8 mouse cellular contexts compared by ENCODE assay signal in the genomic region with DNA sequence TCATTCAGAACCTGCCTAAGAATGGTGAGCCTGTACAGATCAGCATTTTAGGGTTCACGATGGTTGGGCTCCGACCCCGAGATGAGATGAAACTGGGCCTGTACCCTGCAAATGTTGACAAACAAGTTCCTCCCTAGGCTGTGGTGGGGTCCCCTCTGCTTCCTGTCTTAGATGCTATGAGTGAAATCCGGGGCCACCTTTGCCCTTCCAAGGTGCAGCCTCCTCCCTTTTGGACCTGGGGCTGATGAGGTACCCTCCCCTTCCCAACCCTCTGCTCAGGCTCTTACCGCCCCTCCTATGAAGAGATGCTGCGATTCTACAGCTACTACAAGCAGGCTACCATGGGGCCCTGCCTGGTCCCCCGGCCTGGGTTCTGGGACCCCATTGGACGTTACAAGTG. TPM values are rescaled to one million over a fixed set of nuclear protein-coding genes. Genes with fewer than 3 reads are reported as not detected.
DNase-seq lines count a peak whose midpoint lies in the region; ATAC-seq and TF ChIP-seq lines count a peak whose summit lies in the region.

No protein-coding gene starts in this region.

- WGBS in forebrain, embryonic 16.5 days, result 62% methylated on average over 8 of the region's 8 CpGs
- WGBS in limb, embryonic 14.5 days, result 52% methylated on average over 8 of the region's 8 CpGs
- 53% methylated on average over 8 of the region's 8 CpGs for WGBS in stomach, postnatal 0 days

- peak overlapping the region; percentile 54 for H3K4me2 ChIP-seq in CH12.LX (ENCODE audit: insufficient read depth, low read depth, poor library complexity, severe bottlenecking)
- H3K4me2 ChIP-seq in forebrain, embryonic 16.5 days (ENCODE audit: low read length), result peak overlapping the region; percentile 81
- peak overlapping the region; percentile 95 for H3K4me2 ChIP-seq in limb, embryonic 14.5 days (replicated peaks; ENCODE audit: low read depth, low read length, severe bottlenecking)
- H3K4me2 ChIP-seq in stomach, postnatal 0 days (replicated peaks; ENCODE audit: low read depth), result peak overlapping the region; percentile 86

- TF ChIP-seq CTCF in CH12.LX (conservative IDR thresholded peaks at IDR 0.05 in 1 of 2, IDR thresholded peaks at IDR 0.05 in 1 of 2; ENCODE audit: low read depth in 2 of 2, low read length in 2 of 2), result no peak
- no peak for TF ChIP-seq CTCF in stomach, postnatal 0 days (IDR thresholded peaks at IDR 0.05; ENCODE audit: low read depth)

- H3K36me3 ChIP-seq in CH12.LX (replicated peaks in 1 of 2; ENCODE audit: control insufficient read depth in 1 of 2, insufficient read depth in 1 of 2, low read length in 1 of 2), result peaks cover 26 to 49% of the 10 kb centered on the region in 2 experiments
- no peaks in the 10 kb centered on the region for H3K36me3 ChIP-seq in forebrain, embryonic 16.5 days (ENCODE audit: control insufficient read depth, insufficient read depth)
- H3K36me3 ChIP-seq in limb, embryonic 14.5 days (ENCODE audit: control insufficient read depth, insufficient read depth, low read length), result no peaks in the 10 kb centered on the region
- peaks cover 4% of the 10 kb centered on the region for H3K36me3 ChIP-seq in stomach, postnatal 0 days (ENCODE audit: control insufficient read depth, insufficient read depth, low read length)

- peaks cover 28% of the 10 kb centered on the region for H3K79me2 ChIP-seq in CH12.LX (replicated peaks; ENCODE audit: control insufficient read depth, extremely low read depth, insufficient read depth, poor library complexity, severe bottlenecking)

- peak; percentile 60 for DNase-seq in cerebellum, adult 9-11 months
- DNase-seq in cerebellum, postnatal 36 days, result no peak
- no peak for DNase-seq in CH12.LX (ENCODE audit: extremely low read depth)
- DNase-seq in limb, embryonic 14.5 days (ENCODE audit: low spot score), result no peak
- DNase-seq in stomach, postnatal 0 days (ENCODE audit: low spot score), result no peak
- DNase-seq in layer of hippocampus, adult 18-20 months (ENCODE audit: low spot score in 2 of 2), result no peak
- DNase-seq in frontal cortex, postnatal 10 days (ENCODE audit: low spot score in 2 of 2), result no peak

- H3K9ac ChIP-seq in CH12.LX (ENCODE audit: insufficient read depth, low read depth), result peak overlapping the region; percentile 73
- no peak overlapping the region for H3K9ac ChIP-seq in forebrain, embryonic 16.5 days (replicated peaks; ENCODE audit: low read depth, low read length)
- no peak overlapping the region for H3K9ac ChIP-seq in limb, embryonic 14.5 days (ENCODE audit: low read depth, low read length, severe bottlenecking)
- peak overlapping the region; percentile 61 for H3K9ac ChIP-seq in stomach, postnatal 0 days (ENCODE audit: low read length)

- ATAC-seq in forebrain, embryonic 16.5 days, result no peak
- ATAC-seq in limb, embryonic 14.5 days (ENCODE audit: low FRiP score, low read depth), result no peak
- ATAC-seq in stomach, postnatal 0 days (ENCODE audit: low FRiP score, low TSS enrichment), result no peak

- peak overlapping the region; percentile 61 to 81 (median 62) for H3K4me3 ChIP-seq in CH12.LX (replicated peaks in 1 of 3; ENCODE audit: low read depth in 2 of 3, low read length in 2 of 3, poor library complexity in 1 of 3)
- H3K4me3 ChIP-seq in forebrain, embryonic 16.5 days (replicated peaks; ENCODE audit: low read length), result peak overlapping the region; percentile 44
- H3K4me3 ChIP-seq in limb, embryonic 14.5 days (replicated peaks; ENCODE audit: low read length), result peak overlapping the region; percentile 58
- H3K4me3 ChIP-seq in stomach, postnatal 0 days (ENCODE audit: low read depth, low read length), result peak overlapping the region; percentile 57

- H3K4me1 ChIP-seq in CH12.LX (ENCODE audit: control insufficient read depth in 1 of 2, insufficient read depth in 2 of 2), result peaks cover 30 to 68% of the 10 kb centered on the region in 2 experiments
- peaks cover 25% of the 10 kb centered on the region for H3K4me1 ChIP-seq in forebrain, embryonic 16.5 days (replicated peaks; ENCODE audit: control insufficient read depth, insufficient read depth, low read length)
- peaks cover 10% of the 10 kb centered on the region for H3K4me1 ChIP-seq in limb, embryonic 14.5 days (ENCODE audit: control insufficient read depth, insufficient read depth, low read length)
- H3K4me1 ChIP-seq in stomach, postnatal 0 days (replicated peaks; ENCODE audit: control insufficient read depth, insufficient read depth), result peaks cover 3% of the 10 kb centered on the region

- TF ChIP-seq EP300 in CH12.LX (IDR thresholded peaks at IDR 0.05; ENCODE audit: low read length), result no peak
- TF ChIP-seq EP300 in stomach, postnatal 0 days (optimal IDR thresholded peaks at IDR 0.05), result no peak

- H3K9me3 ChIP-seq in CH12.LX (replicated peaks; ENCODE audit: low read length), result no peaks in the 10 kb centered on the region
- H3K9me3 ChIP-seq in forebrain, embryonic 16.5 days (ENCODE audit: control insufficient read depth, low read length), result no peaks in the 10 kb centered on the region
- H3K9me3 ChIP-seq in limb, embryonic 14.5 days (ENCODE audit: control insufficient read depth, low read length), result no peaks in the 10 kb centered on the region
- H3K9me3 ChIP-seq in stomach, postnatal 0 days (ENCODE audit: control insufficient read depth, low read length), result no peaks in the 10 kb centered on the region

- H3K27me3 ChIP-seq in CH12.LX (replicated peaks), result peaks cover 6% of the 10 kb centered on the region
- H3K27me3 ChIP-seq in forebrain, embryonic 16.5 days (replicated peaks; ENCODE audit: control insufficient read depth, insufficient read depth, low read length), result peaks cover 12% of the 10 kb centered on the region; the same call in 1 of the 2 replicates
- H3K27me3 ChIP-seq in limb, embryonic 14.5 days (ENCODE audit: control insufficient read depth, insufficient read depth, low read length), result peaks cover 9% of the 10 kb centered on the region; the same call in 1 of the 2 replicates
- H3K27me3 ChIP-seq in stomach, postnatal 0 days (ENCODE audit: control insufficient read depth, insufficient read depth, low read length), result no peaks in the 10 kb centered on the region

- no peak overlapping the region for H3K27ac ChIP-seq in CH12.LX (ENCODE audit: insufficient read depth, low read depth)
- H3K27ac ChIP-seq in forebrain, embryonic 16.5 days (ENCODE audit: low read length), result no peak overlapping the region
- no peak overlapping the region for H3K27ac ChIP-seq in limb, embryonic 14.5 days (replicated peaks; ENCODE audit: low read depth, low read length)
- peak overlapping the region; percentile 63 for H3K27ac ChIP-seq in stomach, postnatal 0 days (replicated peaks)

- no peak for TF ChIP-seq RAD21 in CH12.LX (IDR thresholded peaks at IDR 0.05; ENCODE audit: low read depth, low read length)

- dilution Hi-C loops in CH12.LX (cut with MboI; ENCODE audit: extremely low pct_ligation_motif_present, extremely low pct_unique_long_range_greater_than_20kb, low sequenced_read_pairs), result no loop called here

- in situ Hi-C loops in CH12.LX (cut with MboI; ENCODE audit: low pct_ligation_motif_present, low pct_unique_long_range_greater_than_20kb, low sequenced_read_pairs), result loop anchor here (5.0 kb wide), 2 partner anchors 54 to 224 kb away; no protein-coding TSS in a partner anchor

- no peak; the same call in 1 of the 2 replicates for TF ChIP-seq POLR2A in CH12.LX (IDR thresholded peaks at IDR 0.05; ENCODE audit: low read depth, low read length)
- no peak for TF ChIP-seq POLR2A in limb, embryonic 14.5 days (IDR thresholded peaks at IDR 0.05; ENCODE audit: borderline replicate concordance, extremely low read depth, insufficient read depth, insufficient read length)

TF ChIP-seq in CH12.LX, 34 proteins besides CTCF, POLR2A, EP300 and RAD21 (continues in another document):
- TF ChIP-seq NRF1 (IDR thresholded peaks at IDR 0.05; ENCODE audit: low read depth, low read length), result no peak

RNA-seq across cellular contexts. Expression of a gene that starts 2.1 kb away (rescaled TPM):
- 60.9 and 62.6 TPM in 2 replicates for total RNA-seq in CH12.LX (2012; rRNA removed)
- total RNA-seq in CH12.LX (2014; rRNA removed), result 50.2 and 51.4 TPM in 2 replicates
- 68.4 and 75.1 TPM in 2 replicates for polyA plus RNA-seq in CH12.LX (2012; ENCODE audit: insufficient read length, low read depth)
- polyA plus RNA-seq in forebrain, embryonic 16.5 days (2015; fragmentation: Nextera tagmentation; extraction: Ambion mirVana), result 17.0 and 17.8 TPM in 2 replicates
- polyA plus RNA-seq in limb, embryonic 14.5 days (2012; rRNA removed), result 11.2 and 14.2 TPM in 2 replicates
- polyA plus RNA-seq in limb, embryonic 14.5 days (2014; fragmentation: Nextera tagmentation; extraction: Ambion mirVana), result 20.2 and 25.2 TPM in 2 replicates
- 28.6 and 36.7 TPM in 2 replicates for polyA plus RNA-seq in stomach, postnatal 0 days (2015; fragmentation: Nextera tagmentation; extraction: Ambion mirVana)
- total RNA-seq in layer of hippocampus, adult 18-20 months (2021), result 10 to 100 TPM; 75.1 to 90.2 TPM

RNA-seq across cellular contexts. Expression of a gene that starts 2.2 kb away (rescaled TPM):
- total RNA-seq in CH12.LX (2012; rRNA removed) (24.3 and 27.4 TPM in 2 replicates), CH12.LX (2014; rRNA removed) (6.3 and 7.1 TPM in 2 replicates)
- polyA plus RNA-seq in CH12.LX (2012; ENCODE audit: insufficient read length, low read depth), result 9.7 and 11.3 TPM in 2 replicates
- 2.5 and 2.6 TPM in 2 replicates for polyA plus RNA-seq in forebrain, embryonic 16.5 days (2015; fragmentation: Nextera tagmentation; extraction: Ambion mirVana)
- 10.3 and 13.2 TPM in 2 replicates for polyA plus RNA-seq in limb, embryonic 14.5 days (2012; rRNA removed)
- 3.8 and 4.9 TPM in 2 replicates for polyA plus RNA-seq in limb, embryonic 14.5 days (2014; fragmentation: Nextera tagmentation; extraction: Ambion mirVana)
- 4.2 and 5.0 TPM in 2 replicates for polyA plus RNA-seq in stomach, postnatal 0 days (2015; fragmentation: Nextera tagmentation; extraction: Ambion mirVana)
- total RNA-seq in layer of hippocampus, adult 18-20 months (2021), result 10 to 100 TPM; 11.0 TPM

RNA-seq across cellular contexts. Expression of a gene that starts 12.4 kb away (rescaled TPM):
- total RNA-seq in CH12.LX (2012; rRNA removed) (25.9 and 38.9 TPM in 2 replicates), CH12.LX (2014; rRNA removed) (16.4 and 20.2 TPM in 2 replicates)
- polyA plus RNA-seq in CH12.LX (2012; ENCODE audit: insufficient read length, low read depth), result 50.4 and 51.8 TPM in 2 replicates
- 3.5 and 4.1 TPM in 2 replicates for polyA plus RNA-seq in forebrain, embryonic 16.5 days (2015; fragmentation: Nextera tagmentation; extraction: Ambion mirVana)
- polyA plus RNA-seq in limb, embryonic 14.5 days (2012; rRNA removed), result 17.7 and 21.1 TPM in 2 replicates
- 7.5 and 8.4 TPM in 2 replicates for polyA plus RNA-seq in limb, embryonic 14.5 days (2014; fragmentation: Nextera tagmentation; extraction: Ambion mirVana)
- polyA plus RNA-seq in stomach, postnatal 0 days (2015; fragmentation: Nextera tagmentation; extraction: Ambion mirVana), result 3.8 and 4.1 TPM in 2 replicates
- total RNA-seq in layer of hippocampus, adult 18-20 months (2021), result 10 to 100 TPM; 53.7 to 57.3 TPM

RNA-seq across cellular contexts. Expression of a gene that starts 28.6 kb away (rescaled TPM):
- total RNA-seq in CH12.LX (2012; rRNA removed), result 31.4 and 33.3 TPM in 2 replicates
- 28.8 and 33.0 TPM in 2 replicates for total RNA-seq in CH12.LX (2014; rRNA removed)
- 27.0 and 31.6 TPM in 2 replicates for polyA plus RNA-seq in CH12.LX (2012; ENCODE audit: insufficient read length, low read depth)
- polyA plus RNA-seq in forebrain, embryonic 16.5 days (2015; fragmentation: Nextera tagmentation; extraction: Ambion mirVana), result 19.9 and 25.9 TPM in 2 replicates
- 9.4 and 10.8 TPM in 2 replicates for polyA plus RNA-seq in limb, embryonic 14.5 days (2012; rRNA removed)
- polyA plus RNA-seq in limb, embryonic 14.5 days (2014; fragmentation: Nextera tagmentation; extraction: Ambion mirVana), result 8.6 and 11.1 TPM in 2 replicates
- polyA plus RNA-seq in stomach, postnatal 0 days (2015; fragmentation: Nextera tagmentation; extraction: Ambion mirVana), result 3.7 and 4.4 TPM in 2 replicates
- 10 to 100 TPM; 11.2 to 12.5 TPM for total RNA-seq in layer of hippocampus, adult 18-20 months (2021)

Comparison
In these comparisons a context has a peak if more than half of its experiments do, and no peak if none do; other contexts are left out.
1. H3K9ac ChIP-seq: peak in CH12.LX (single experiment) and stomach, postnatal 0 days (single experiment); none in forebrain, embryonic 16.5 days (single experiment) and limb, embryonic 14.5 days (single experiment).
2. Peak in every context shown above with its lines, with median percentiles within 50 percentile points of each other: H3K4me2 ChIP-seq and H3K4me3 ChIP-seq.